Mouse (Mus musculus): Measurements from ENCODE around the gene Fam198a. TPM values are rescaled to one million over a fixed set of nuclear protein-coding genes. Genes with fewer than 3 reads are reported as not detected.
A peak's percentile ranks its signal among the peaks of the same experiment; 100 is the strongest.

Gene Fam198a
- total and polyA plus RNA-seq, 2 experiments from 2014 or later, result 0.78 to 3.1 TPM

DNA sequence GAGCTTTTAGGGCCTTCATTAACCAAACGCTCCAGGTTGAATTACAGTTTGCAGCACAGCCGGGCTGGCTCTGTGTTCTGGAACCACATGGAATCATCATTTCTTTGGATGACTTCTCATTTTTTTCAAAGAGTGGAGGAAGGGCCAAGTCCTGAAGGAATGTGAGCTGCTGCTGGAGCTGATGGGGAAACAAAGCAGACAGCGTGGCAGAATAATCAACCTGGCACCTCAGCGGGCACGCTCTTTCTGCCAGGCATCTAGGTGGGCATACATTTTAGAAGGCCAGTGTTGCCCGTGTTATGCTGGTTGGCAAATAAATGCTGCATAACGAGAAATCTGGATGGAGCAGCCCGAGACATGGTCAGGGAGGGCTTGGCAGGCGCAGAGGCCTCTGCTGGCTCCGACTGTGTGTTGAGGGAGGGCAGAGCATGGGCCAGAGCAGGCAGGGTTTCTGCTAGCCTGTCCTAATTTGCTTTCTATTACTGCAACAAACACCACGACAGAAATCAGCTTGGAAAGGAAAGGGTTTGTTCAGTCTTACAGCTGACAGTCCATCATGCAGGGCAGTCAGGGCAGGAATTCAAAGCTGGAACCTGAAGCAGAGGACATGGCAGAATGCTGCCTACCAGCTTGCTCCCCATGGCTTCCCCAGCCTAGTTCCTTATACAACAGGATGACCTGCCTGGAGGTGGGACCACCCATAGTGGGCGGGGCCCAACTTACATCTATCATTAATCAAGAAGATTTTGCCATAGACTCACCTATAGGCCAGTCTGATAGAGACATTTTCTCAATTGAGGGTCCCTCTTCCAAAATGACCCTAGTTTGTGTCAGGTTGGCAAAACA lies 23.6 kb downstream of the Fam198a start:
- Histone ChIP-seq H3K9me3 (replicated peaks; ENCODE audit: control insufficient read depth, low read length) (no peaks in the 10 kb centered on the region), H3K9ac (replicated peaks; ENCODE audit: low read depth, low read length) (no peak overlapping the region), H3K4me2 (ENCODE audit: low read depth, low read length) (no peak overlapping the region), H3K36me3 (replicated peaks; ENCODE audit: control insufficient read depth, insufficient read depth, low read length) (no peaks in the 10 kb centered on the region), H3K4me1 (ENCODE audit: control insufficient read depth, insufficient read depth) (no peaks in the 10 kb centered on the region), H3K4me3 (ENCODE audit: low read depth, low read length) (no peak overlapping the region), H3K27ac (ENCODE audit: low read depth) (0 out of 2 replicates have a peak overlapping the region, but pooled peaks have one; percentile 18), H3K27me3 (ENCODE audit: control insufficient read depth, insufficient read depth, low read length) (no peaks in the 10 kb centered on the region)
- DNase-seq (ENCODE audit: low spot score), result no peak
- WGBS, result 77% methylated on average over 12 of the region's 12 CpGs
- ATAC-seq (ENCODE audit: insufficient read depth, low read depth), result no peak
- TF ChIP-seq CTCF (IDR thresholded peaks at IDR 0.05; ENCODE audit: low read depth), result no peak

DNA sequence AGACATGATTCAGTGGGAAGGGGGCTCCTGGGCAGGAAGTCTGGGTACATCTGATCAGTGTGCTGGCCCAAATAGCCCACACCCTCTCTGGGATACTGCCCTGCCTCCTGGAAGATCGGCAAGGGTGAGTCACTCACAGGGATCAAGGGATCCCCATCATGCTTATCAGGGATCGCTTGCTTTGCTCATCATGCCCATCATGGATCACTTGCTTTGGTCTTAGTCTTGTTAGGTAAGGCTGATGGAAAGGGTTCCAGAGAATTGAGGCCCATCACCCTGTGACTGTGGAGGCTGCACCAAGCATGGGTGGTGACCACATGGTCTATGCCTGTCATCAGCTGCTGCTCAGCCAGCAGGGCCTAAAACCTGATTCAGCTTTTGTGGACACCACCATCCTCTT lies 24.5 kb downstream of the Fam198a start:
- no peak for TF ChIP-seq EP300 (IDR thresholded peaks at IDR 0.05; ENCODE audit: low read depth)
- TF ChIP-seq CTCF (IDR thresholded peaks at IDR 0.05; ENCODE audit: low read depth), result no peak
- Histone ChIP-seq H3K4me2 (ENCODE audit: low read depth, low read length) (no peak overlapping the region), H3K9me3 (replicated peaks; ENCODE audit: control insufficient read depth, low read length) (no peaks in the 10 kb centered on the region), H3K36me3 (replicated peaks; ENCODE audit: control insufficient read depth, insufficient read depth, low read length) (no peaks in the 10 kb centered on the region), H3K4me1 (ENCODE audit: control insufficient read depth, insufficient read depth) (no peaks in the 10 kb centered on the region), H3K27ac (ENCODE audit: low read depth) (no peak overlapping the region), H3K9ac (replicated peaks; ENCODE audit: low read depth, low read length) (no peak overlapping the region), H3K4me3 (ENCODE audit: low read depth, low read length) (no peak overlapping the region), H3K27me3 (ENCODE audit: control insufficient read depth, insufficient read depth, low read length) (no peaks in the 10 kb centered on the region)
- ATAC-seq (ENCODE audit: insufficient read depth, low read depth) (no peak), DNase-seq (ENCODE audit: low spot score) (no peak)
- WGBS, result 60% methylated on average over 2 of the region's 2 CpGs

DNA sequence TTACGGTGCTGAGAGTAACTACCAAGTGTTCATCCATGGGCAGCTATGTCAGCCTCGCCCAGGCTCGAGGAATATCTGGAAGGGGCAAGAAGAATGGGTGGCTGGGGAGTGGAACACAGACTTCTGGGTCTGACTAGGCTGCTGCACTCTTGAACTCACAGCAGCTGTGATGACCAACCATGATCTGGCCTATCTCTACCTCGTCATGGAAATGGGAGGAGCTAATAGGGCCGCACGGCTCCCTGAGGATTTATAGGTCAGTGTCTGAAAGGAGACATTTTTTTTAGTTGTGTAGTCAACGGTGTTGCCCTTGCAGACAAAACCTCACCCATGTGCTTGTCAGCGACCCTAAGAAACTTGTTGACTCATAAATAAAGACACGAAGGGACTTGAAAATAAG lies 30.3 kb downstream of the Fam198a start:
- Histone ChIP-seq H3K27ac (ENCODE audit: low read depth) (no peak overlapping the region), H3K36me3 (replicated peaks; ENCODE audit: control insufficient read depth, insufficient read depth, low read length) (no peaks in the 10 kb centered on the region), H3K4me1 (ENCODE audit: control insufficient read depth, insufficient read depth) (no peaks in the 10 kb centered on the region), H3K4me2 (ENCODE audit: low read depth, low read length) (no peak overlapping the region), H3K4me3 (ENCODE audit: low read depth, low read length) (no peak overlapping the region), H3K27me3 (ENCODE audit: control insufficient read depth, insufficient read depth, low read length) (no peaks in the 10 kb centered on the region), H3K9ac (replicated peaks; ENCODE audit: low read depth, low read length) (no peak overlapping the region), H3K9me3 (replicated peaks; ENCODE audit: control insufficient read depth, low read length) (no peaks in the 10 kb centered on the region)
- no peak for ATAC-seq (ENCODE audit: insufficient read depth, low read depth)
- no peak for TF ChIP-seq CTCF (IDR thresholded peaks at IDR 0.05; ENCODE audit: low read depth)
- TF ChIP-seq EP300 (IDR thresholded peaks at IDR 0.05; ENCODE audit: low read depth), result no peak
- no peak for DNase-seq (ENCODE audit: low spot score)
- 76% methylated on average over 9 of the region's 9 CpGs for whole genome bisulfite sequencing

DNA sequence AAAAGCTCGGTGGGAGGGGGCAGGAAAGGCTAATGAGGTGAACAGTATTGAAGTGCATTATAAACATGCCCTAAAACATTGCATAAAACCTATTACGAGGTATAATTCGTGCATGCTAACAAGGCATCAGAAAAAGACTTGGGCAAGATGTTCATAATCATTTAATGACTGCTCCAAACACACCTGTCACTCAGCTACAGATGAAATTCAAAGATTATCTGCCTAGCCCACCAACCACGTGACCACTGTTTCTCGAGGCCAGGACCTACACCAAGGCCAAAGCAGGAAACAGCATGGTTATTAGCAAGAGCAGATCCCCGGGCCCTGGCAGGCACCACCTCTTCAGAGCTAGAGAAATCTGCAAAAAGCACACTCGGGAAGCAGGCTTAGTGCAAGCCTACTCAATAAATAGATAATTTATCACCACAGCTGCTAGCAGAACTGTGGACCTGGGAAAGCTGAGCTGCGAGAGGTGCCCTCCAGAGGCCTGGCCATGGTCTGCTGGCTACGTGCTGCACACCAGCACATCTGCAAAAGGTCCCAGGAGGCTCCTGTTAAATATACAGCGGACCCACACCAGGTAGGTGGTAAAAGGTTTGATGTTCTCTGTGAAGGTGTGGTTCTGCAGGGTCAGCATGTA lies 30.8 kb downstream of the Fam198a start:
- DNase-seq (ENCODE audit: low spot score) (no peak), ATAC-seq (ENCODE audit: insufficient read depth, low read depth) (no peak)
- H3K9me3 ChIP-seq (replicated peaks; ENCODE audit: control insufficient read depth, low read length), result no peaks in the 10 kb centered on the region
- no peak overlapping the region for H3K9ac ChIP-seq (replicated peaks; ENCODE audit: low read depth, low read length)
- no peak overlapping the region for H3K4me2 ChIP-seq (ENCODE audit: low read depth, low read length)
- no peaks in the 10 kb centered on the region for H3K36me3 ChIP-seq (replicated peaks; ENCODE audit: control insufficient read depth, insufficient read depth, low read length)
- H3K4me1 ChIP-seq (ENCODE audit: control insufficient read depth, insufficient read depth), result no peaks in the 10 kb centered on the region
- no peak overlapping the region for H3K27ac ChIP-seq (ENCODE audit: low read depth)
- 78% methylated on average over 10 of the region's 10 CpGs for WGBS
- no peak overlapping the region for H3K4me3 ChIP-seq (ENCODE audit: low read depth, low read length)
- no peaks in the 10 kb centered on the region for H3K27me3 ChIP-seq (ENCODE audit: control insufficient read depth, insufficient read depth, low read length)
- TF ChIP-seq EP300 (IDR thresholded peaks at IDR 0.05; ENCODE audit: low read depth) (no peak), CTCF (IDR thresholded peaks at IDR 0.05; ENCODE audit: low read depth) (no peak)

DNA sequence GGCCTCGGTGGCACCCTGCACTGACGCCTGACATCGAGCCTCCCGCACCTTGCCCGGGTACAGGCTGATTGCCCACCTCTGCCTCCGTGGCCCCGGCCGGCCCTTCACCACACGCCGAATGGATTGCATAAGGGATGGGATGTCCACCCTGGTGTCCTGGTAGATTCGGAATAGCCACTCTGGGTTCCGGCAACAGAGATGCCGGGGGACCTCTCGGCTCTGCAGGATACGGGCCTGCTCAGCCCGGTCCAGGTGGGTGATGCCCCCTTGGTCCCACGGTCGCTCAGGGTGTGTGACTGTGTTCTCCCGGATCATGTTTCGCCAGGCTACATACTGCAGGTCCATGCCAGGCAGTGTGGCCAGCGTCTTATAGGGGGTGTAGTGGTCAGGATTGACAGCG lies 31.4 kb downstream of the Fam198a start:
- Histone ChIP-seq H3K4me1 (ENCODE audit: control insufficient read depth, insufficient read depth) (no peaks in the 10 kb centered on the region), H3K9me3 (replicated peaks; ENCODE audit: control insufficient read depth, low read length) (no peaks in the 10 kb centered on the region), H3K27me3 (ENCODE audit: control insufficient read depth, insufficient read depth, low read length) (no peaks in the 10 kb centered on the region), H3K27ac (ENCODE audit: low read depth) (no peak overlapping the region), H3K4me3 (ENCODE audit: low read depth, low read length) (no peak overlapping the region), H3K9ac (replicated peaks; ENCODE audit: low read depth, low read length) (no peak overlapping the region), H3K4me2 (ENCODE audit: low read depth, low read length) (no peak overlapping the region), H3K36me3 (replicated peaks; ENCODE audit: control insufficient read depth, insufficient read depth, low read length) (no peaks in the 10 kb centered on the region)
- TF ChIP-seq CTCF (IDR thresholded peaks at IDR 0.05; ENCODE audit: low read depth) (no peak), EP300 (IDR thresholded peaks at IDR 0.05; ENCODE audit: low read depth) (no peak)
- WGBS, result 92% methylated on average over 22 of the region's 22 CpGs
- no peak for ATAC-seq (ENCODE audit: insufficient read depth, low read depth)
- no peak for DNase-seq (ENCODE audit: low spot score)
